Mouse (Mus musculus) thymus, adult 2 months (tissue): Measurements from ENCODE around the gene Psma1.

Experiments used
- CTCF ChIP-seq: fragments of 200-500 bp; IDR thresholded peaks from 2 replicates; pipeline ENCODE4 v1.5.1; 2012; ENCODE audit warnings: mild to moderate bottlenecking, control low read depth, low read length, moderate library complexity, borderline replicate concordance; ENCODE audit not compliant: control insufficient read depth, poor library complexity, insufficient read depth; ENCODE audit errors: extremely low read depth
- POLR2A ChIP-seq: fragments of 200-500 bp; IDR thresholded peaks from 2 replicates; pipeline ENCODE4 v1.6.1; 2012; ENCODE audit warnings: mild to moderate bottlenecking, low read length, control low read depth, moderate library complexity; ENCODE audit not compliant: control insufficient read depth, poor library complexity, insufficient read depth; ENCODE audit errors: extremely low read depth

GRCm38 (mm10) chr7:114216908-114217307 is 59.0 kb downstream of the Psma1 start:
- TF ChIP-seq POLR2A, result no peak
- TF ChIP-seq CTCF, result no peak
